22 mouse cellular contexts compared by ENCODE assay signal in genomic region chrX:9671418-9671817, GRCm38 (mm10). TPM values are rescaled to one million over a fixed set of nuclear protein-coding genes. Genes with fewer than 3 reads are reported as not detected.
DNase-seq lines count a peak whose midpoint lies in the region; ATAC-seq and TF ChIP-seq lines count a peak whose summit lies in the region.
"Had no signal": no experiment of that assay in that cellular context is flagged by ENCODE, and none has a peak within 500 bp of the region (broad histone marks: within the 10 kb centered on the region; RNA-seq: fewer than 3 reads in every experiment).

No protein-coding gene starts in this region.

- H3K4me3 ChIP-seq in lung, postnatal 0 days (ENCODE audit: low read depth, low read length), result no peak overlapping the region
- H3K4me3 ChIP-seq: embryonic facial prominence, embryonic 13.5 days; embryonic facial prominence, embryonic 15.5 days; erythroblast, embryonic 14.5 days; forebrain, embryonic 10.5 days; forebrain, embryonic 12.5 days had no signal

- no peaks in the 10 kb centered on the region for H3K4me1 ChIP-seq in lung, postnatal 0 days (ENCODE audit: insufficient read depth, low read depth, low read length)
- H3K4me1 ChIP-seq: embryonic facial prominence, embryonic 13.5 days; embryonic facial prominence, embryonic 15.5 days; forebrain, embryonic 10.5 days; forebrain, embryonic 12.5 days had no signal

- H3K27ac ChIP-seq in lung, postnatal 0 days (ENCODE audit: low read length), result no peak overlapping the region
- H3K27ac ChIP-seq: embryonic facial prominence, embryonic 13.5 days; embryonic facial prominence, embryonic 15.5 days; forebrain, embryonic 10.5 days; forebrain, embryonic 12.5 days had no signal

- no peak overlapping the region for H3K4me2 ChIP-seq in lung, postnatal 0 days (replicated peaks; ENCODE audit: low read depth, low read length)
- H3K4me2 ChIP-seq: embryonic facial prominence, embryonic 13.5 days; embryonic facial prominence, embryonic 15.5 days; forebrain, embryonic 12.5 days had no signal

- H3K9ac ChIP-seq in lung, postnatal 0 days (replicated peaks; ENCODE audit: low read depth), result no peak overlapping the region
- H3K9ac ChIP-seq: embryonic facial prominence, embryonic 13.5 days; embryonic facial prominence, embryonic 15.5 days; forebrain, embryonic 12.5 days had no signal

- no peak for TF ChIP-seq CTCF in lung, postnatal 0 days (IDR thresholded peaks at IDR 0.05)

- TF ChIP-seq EP300 in lung, postnatal 0 days (IDR thresholded peaks at IDR 0.05), result no peak

- WGBS in lung, postnatal 0 days, result 84% methylated on average over 3 of the region's 3 CpGs

- no peaks in the 10 kb centered on the region for H3K36me3 ChIP-seq in lung, postnatal 0 days (ENCODE audit: insufficient read depth, low read length)
- H3K36me3 ChIP-seq: embryonic facial prominence, embryonic 13.5 days; embryonic facial prominence, embryonic 15.5 days; forebrain, embryonic 10.5 days; forebrain, embryonic 12.5 days had no signal

- H3K9me3 ChIP-seq in lung, postnatal 0 days (ENCODE audit: low read length), result no peaks in the 10 kb centered on the region
- H3K9me3 ChIP-seq: embryonic facial prominence, embryonic 13.5 days; embryonic facial prominence, embryonic 15.5 days; forebrain, embryonic 12.5 days had no signal

- peak; percentile 61; the same call in 1 of the 2 replicates for ATAC-seq in neutrophil, adult 5-6 weeks (ENCODE audit: extremely low read depth, insufficient number of reproducible peaks, low FRiP score, poor library complexity, severe bottlenecking)
- no peak for ATAC-seq in lung, postnatal 0 days
- ATAC-seq: forebrain, embryonic 14.5 days; forebrain, embryonic 16.5 days had no signal

- H3K27me3 ChIP-seq in lung, postnatal 0 days (replicated peaks; ENCODE audit: insufficient read depth, low read length), result no peaks in the 10 kb centered on the region
- H3K27me3 ChIP-seq: embryonic facial prominence, embryonic 13.5 days; embryonic facial prominence, embryonic 15.5 days; forebrain, embryonic 12.5 days had no signal

- DNase-seq in A20 (ENCODE audit: low read depth, low spot score), result peak; percentile 70
- peak; percentile 6 to 23 for DNase-seq in B cell, adult 2 months
- no peak for DNase-seq in kidney, postnatal 14 days
- DNase-seq in lung, postnatal 14 days, result no peak
- DNase-seq in lung, postnatal 0 days (ENCODE audit: low spot score), result no peak
- DNase-seq: adrenal gland, adult 2 months; adrenal gland, postnatal 10 days; adrenal gland, postnatal 25 days; cerebellum, adult 11 months; cerebellum, adult 18-20 months; cerebellum, adult 8-10 months; cerebellum, adult 9-11 months; cerebellum, postnatal 14 days; cerebellum, postnatal 36 days had no signal

RNA-seq across cellular contexts. Expression of gene Dynlt3, which starts 8.6 kb away (rescaled TPM):
- total RNA-seq in neutrophil, adult 5-6 weeks (2017), result 68.6 and 71.1 TPM in 2 replicates
- polyA plus RNA-seq in lung, postnatal 0 days (2015; fragmentation: Nextera tagmentation; extraction: Ambion mirVana), result 101 and 102 TPM in 2 replicates

Comparison
In these comparisons a context has a peak if more than half of its experiments do, and no peak if none do; other contexts are left out.
1. DNase-seq: peak in A20 (single experiment) and B cell, adult 2 months (2 of 2); none in kidney, postnatal 14 days (single experiment), lung, postnatal 14 days (single experiment) and lung, postnatal 0 days (single experiment).